Mouse (Mus musculus): ENCODE data around the gene Cd80. TPM values are rescaled to one million over a fixed set of nuclear protein-coding genes. Genes with fewer than 3 reads are reported as not detected.

Gene Cd80
- polyA plus RNA-seq, 1 experiment from 2014 or later: 0.93 TPM

DNA sequence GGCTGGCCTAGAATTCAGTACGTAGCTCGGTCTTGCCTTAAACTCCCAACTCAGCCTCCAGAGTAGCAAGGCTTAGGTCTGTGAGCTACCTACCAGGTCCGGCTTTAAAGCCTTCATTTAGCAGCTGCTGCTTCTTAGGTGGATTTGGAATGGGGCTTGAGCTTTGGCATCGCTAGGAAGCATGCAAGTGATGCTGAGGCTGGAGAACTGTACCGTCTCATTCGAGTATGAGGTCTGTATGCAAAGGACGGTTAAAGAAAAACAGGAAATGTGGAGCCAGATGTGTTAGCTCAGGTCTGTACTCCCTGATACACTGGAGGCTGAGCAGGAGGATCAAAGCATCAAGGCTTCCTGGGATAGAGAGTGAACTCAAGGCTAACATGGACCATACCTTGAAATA lies 6.8 kb downstream of the Cd80 start:
- no peaks in the 10 kb centered on the region for H3K9me3 ChIP-seq (ENCODE audit: control insufficient read depth, low read length)
- H3K4me1 ChIP-seq (ENCODE audit: control insufficient read depth, insufficient read depth, low read length): no peaks in the 10 kb centered on the region
- H3K27me3 ChIP-seq (ENCODE audit: control insufficient read depth, insufficient read depth, low read length): no peaks in the 10 kb centered on the region
- H3K27ac ChIP-seq (replicated peaks; ENCODE audit: low read depth, low read length): no peak overlapping the region
- H3K36me3 ChIP-seq (ENCODE audit: control insufficient read depth, insufficient read depth, low read length): no peaks in the 10 kb centered on the region
- H3K4me3 ChIP-seq (replicated peaks; ENCODE audit: low read depth, low read length): no peak overlapping the region
- ATAC-seq (ENCODE audit: low FRiP score, low TSS enrichment) (no peak), DNase-seq (no peak)
- no peak overlapping the region for H3K4me2 ChIP-seq (ENCODE audit: low read length)
- 90% methylated on average over 7 of the region's 7 CpGs for WGBS
- H3K9ac ChIP-seq (replicated peaks; ENCODE audit: low read length): no peak overlapping the region

DNA sequence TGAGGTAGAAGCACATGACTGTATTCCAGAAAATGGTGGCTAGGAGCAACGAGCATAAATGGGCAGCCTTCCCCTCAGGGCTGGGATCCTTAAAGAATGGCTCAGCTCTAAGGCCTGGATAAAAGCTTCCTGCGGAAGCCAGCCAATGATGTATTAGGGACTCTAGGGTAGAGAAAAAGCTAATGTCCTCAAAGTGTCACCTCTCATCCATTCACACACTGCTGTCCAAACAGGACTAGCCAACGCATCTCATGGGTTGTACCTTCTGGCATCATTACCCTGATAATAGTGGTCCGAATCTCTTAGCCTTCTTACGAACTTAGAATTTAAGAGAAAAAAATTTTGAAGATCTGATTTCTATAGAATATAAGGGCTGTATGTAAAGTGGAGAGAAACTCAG lies 7.9 kb downstream of the Cd80 start:
- Histone ChIP-seq H3K9ac (replicated peaks; ENCODE audit: low read length) (no peak overlapping the region), H3K27ac (replicated peaks; ENCODE audit: low read depth, low read length) (no peak overlapping the region), H3K4me3 (replicated peaks; ENCODE audit: low read depth, low read length) (no peak overlapping the region), H3K27me3 (ENCODE audit: control insufficient read depth, insufficient read depth, low read length) (no peaks in the 10 kb centered on the region), H3K36me3 (ENCODE audit: control insufficient read depth, insufficient read depth, low read length) (no peaks in the 10 kb centered on the region), H3K9me3 (ENCODE audit: control insufficient read depth, low read length) (no peaks in the 10 kb centered on the region), H3K4me2 (ENCODE audit: low read length) (no peak overlapping the region), H3K4me1 (ENCODE audit: control insufficient read depth, insufficient read depth, low read length) (no peaks in the 10 kb centered on the region)
- no peak for DNase-seq
- no peak for ATAC-seq (ENCODE audit: low FRiP score, low TSS enrichment)
- 89% methylated on average over 5 of the region's 5 CpGs for WGBS

DNA sequence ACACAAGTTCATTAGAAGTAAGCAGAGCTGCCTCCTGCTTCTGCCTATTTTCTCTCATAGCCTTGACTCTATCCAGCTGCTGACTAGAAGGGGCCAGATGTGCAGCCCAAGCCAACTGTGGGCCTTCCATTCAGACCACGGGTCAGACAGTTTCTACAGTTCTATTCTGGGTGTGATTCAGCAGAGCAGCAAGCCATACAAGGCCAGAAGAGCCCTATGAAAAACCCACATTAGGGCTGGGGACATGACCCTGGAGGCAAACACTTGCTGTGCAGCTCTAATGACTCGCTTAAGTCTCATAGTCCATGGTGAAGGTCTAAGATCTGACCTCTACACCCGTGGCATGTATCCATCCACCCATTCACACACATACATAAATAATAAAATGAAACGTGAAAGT lies 10.7 kb downstream of the Cd80 start:
- H3K36me3 ChIP-seq (ENCODE audit: control insufficient read depth, insufficient read depth, low read length): no peaks in the 10 kb centered on the region
- no peak overlapping the region for H3K27ac ChIP-seq (replicated peaks; ENCODE audit: low read depth, low read length)
- no peaks in the 10 kb centered on the region for H3K9me3 ChIP-seq (ENCODE audit: control insufficient read depth, low read length)
- no peaks in the 10 kb centered on the region for H3K4me1 ChIP-seq (ENCODE audit: control insufficient read depth, insufficient read depth, low read length)
- 79% methylated on average over 4 of the region's 4 CpGs for WGBS
- H3K4me2 ChIP-seq (ENCODE audit: low read length): no peak overlapping the region
- H3K9ac ChIP-seq (replicated peaks; ENCODE audit: low read length): no peak overlapping the region
- no peak overlapping the region for H3K4me3 ChIP-seq (replicated peaks; ENCODE audit: low read depth, low read length)
- no peak for ATAC-seq (ENCODE audit: low FRiP score, low TSS enrichment)
- no peaks in the 10 kb centered on the region for H3K27me3 ChIP-seq (ENCODE audit: control insufficient read depth, insufficient read depth, low read length)
- no peak for DNase-seq

DNA sequence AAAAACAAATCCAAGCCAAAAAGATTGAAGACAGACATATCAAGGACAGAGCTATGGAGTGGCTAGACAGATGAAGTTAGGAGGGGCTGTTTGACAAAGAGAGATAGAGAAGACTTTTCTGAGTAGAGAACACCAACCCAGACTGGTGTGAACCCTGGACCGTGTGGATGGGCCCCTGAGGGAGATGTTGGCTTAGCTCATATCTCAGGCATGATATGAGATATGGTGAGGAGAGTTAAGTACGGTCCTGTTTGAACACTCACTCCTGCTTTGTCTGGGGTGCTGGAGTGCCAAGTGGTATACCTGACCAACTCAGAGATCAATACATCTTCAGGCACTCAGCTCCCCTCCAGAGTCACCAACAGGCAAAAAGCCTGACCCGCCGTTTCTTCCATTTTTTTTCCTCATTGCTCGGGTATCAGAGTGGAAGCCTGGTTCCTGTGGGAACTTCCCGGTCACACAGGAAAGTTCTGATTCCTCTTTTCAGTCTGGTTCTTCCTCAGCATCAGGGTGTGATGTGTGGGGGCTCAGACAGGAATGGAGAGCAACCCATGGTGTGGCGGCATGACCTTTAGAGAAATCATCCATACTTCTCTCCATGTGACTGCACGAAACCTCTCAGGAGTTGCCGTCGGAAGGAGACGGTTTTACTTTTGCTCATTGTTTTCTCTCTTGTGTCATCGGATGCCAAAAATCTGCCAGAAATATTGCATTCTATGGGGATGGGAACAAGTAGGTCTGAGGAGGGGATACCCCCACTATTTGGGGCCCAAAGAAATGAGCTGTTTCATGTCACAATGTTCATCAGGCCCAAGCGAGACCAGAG lies 11.9 kb downstream of the Cd80 start:
- 93% methylated on average over 13 of the region's 13 CpGs for WGBS
- Histone ChIP-seq H3K9ac (replicated peaks; ENCODE audit: low read length) (no peak overlapping the region), H3K27ac (replicated peaks; ENCODE audit: low read depth, low read length) (no peak overlapping the region), H3K4me1 (ENCODE audit: control insufficient read depth, insufficient read depth, low read length) (no peaks in the 10 kb centered on the region), H3K9me3 (ENCODE audit: control insufficient read depth, low read length) (no peaks in the 10 kb centered on the region), H3K27me3 (ENCODE audit: control insufficient read depth, insufficient read depth, low read length) (no peaks in the 10 kb centered on the region), H3K4me2 (ENCODE audit: low read length) (no peak overlapping the region), H3K4me3 (replicated peaks; ENCODE audit: low read depth, low read length) (no peak overlapping the region), H3K36me3 (ENCODE audit: control insufficient read depth, insufficient read depth, low read length) (no peaks in the 10 kb centered on the region)
- DNase-seq (no peak), ATAC-seq (ENCODE audit: low FRiP score, low TSS enrichment) (no peak)

DNA sequence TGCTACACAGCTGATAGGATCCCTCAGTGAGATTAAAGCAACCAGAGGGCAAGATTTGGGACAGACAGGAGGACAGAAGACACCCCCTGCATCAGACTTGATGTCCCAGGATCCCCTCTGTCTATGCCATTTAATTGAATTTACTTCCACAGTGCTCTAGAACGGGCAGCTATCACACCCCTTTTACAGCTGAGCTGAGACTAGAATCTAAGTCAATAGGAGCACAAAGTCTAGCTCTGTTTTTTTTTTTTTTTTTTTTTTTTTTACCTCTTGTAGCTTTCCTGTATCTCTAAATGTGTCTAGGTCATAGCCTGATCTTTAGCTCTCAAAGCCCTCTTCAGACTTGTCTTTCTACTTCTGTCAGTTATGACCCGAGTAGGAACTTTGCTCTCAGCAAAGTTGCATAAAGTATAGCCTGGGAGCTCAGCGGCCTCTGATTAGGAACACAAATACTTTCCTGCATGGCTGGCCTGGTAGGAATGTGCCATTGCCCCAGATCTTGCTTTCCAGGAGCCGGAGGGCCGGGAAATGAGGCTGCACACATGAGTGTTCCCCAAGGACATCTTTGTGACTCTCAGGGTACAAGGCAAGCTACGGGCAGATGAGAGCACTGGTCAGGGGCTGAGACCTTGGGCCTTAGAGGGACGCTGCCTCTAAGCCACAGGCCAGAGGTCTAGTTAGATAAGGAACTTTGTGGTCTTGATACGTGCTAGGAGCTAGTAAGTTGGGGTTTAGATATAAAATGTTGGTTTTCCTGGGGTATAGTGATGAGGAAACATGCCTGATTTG lies 12.8 kb downstream of the Cd80 start:
- Histone ChIP-seq H3K4me3 (replicated peaks; ENCODE audit: low read depth, low read length) (no peak overlapping the region), H3K36me3 (ENCODE audit: control insufficient read depth, insufficient read depth, low read length) (no peaks in the 10 kb centered on the region), H3K9ac (replicated peaks; ENCODE audit: low read length) (no peak overlapping the region), H3K4me2 (ENCODE audit: low read length) (no peak overlapping the region), H3K9me3 (ENCODE audit: control insufficient read depth, low read length) (no peaks in the 10 kb centered on the region), H3K27ac (replicated peaks; ENCODE audit: low read depth, low read length) (no peak overlapping the region), H3K4me1 (ENCODE audit: control insufficient read depth, insufficient read depth, low read length) (no peaks in the 10 kb centered on the region), H3K27me3 (ENCODE audit: control insufficient read depth, insufficient read depth, low read length) (no peaks in the 10 kb centered on the region)
- 82% methylated on average over 8 of the region's 8 CpGs for WGBS
- ATAC-seq (ENCODE audit: low FRiP score, low TSS enrichment) (no peak), DNase-seq (no peak)

DNA sequence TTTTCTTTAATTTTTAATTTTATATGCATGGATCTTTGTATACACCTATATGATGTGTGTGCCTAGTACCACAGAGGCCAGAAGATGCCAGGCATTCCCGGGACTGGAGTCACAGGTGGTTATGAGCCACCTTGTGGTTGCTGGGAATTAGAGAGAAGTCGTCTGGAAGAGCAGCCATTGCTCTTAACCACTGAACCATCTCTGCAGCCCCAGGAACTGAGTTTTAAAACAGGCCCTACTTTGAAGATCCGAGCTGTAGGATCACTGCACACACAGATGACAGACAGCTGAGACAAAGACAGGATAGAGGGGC lies 13.3 kb downstream of the Cd80 start:
- 27% methylated on average over 3 of the region's 3 CpGs for WGBS
- no peaks in the 10 kb centered on the region for H3K4me1 ChIP-seq (ENCODE audit: control insufficient read depth, insufficient read depth, low read length)
- no peak overlapping the region for H3K9ac ChIP-seq (replicated peaks; ENCODE audit: low read length)
- H3K27ac ChIP-seq (replicated peaks; ENCODE audit: low read depth, low read length): no peak overlapping the region
- no peak overlapping the region for H3K4me3 ChIP-seq (replicated peaks; ENCODE audit: low read depth, low read length)
- H3K36me3 ChIP-seq (ENCODE audit: control insufficient read depth, insufficient read depth, low read length): no peaks in the 10 kb centered on the region
- H3K4me2 ChIP-seq (ENCODE audit: low read length): no peak overlapping the region
- H3K9me3 ChIP-seq (ENCODE audit: control insufficient read depth, low read length): no peaks in the 10 kb centered on the region
- no peaks in the 10 kb centered on the region for H3K27me3 ChIP-seq (ENCODE audit: control insufficient read depth, insufficient read depth, low read length)
- DNase-seq: no peak
- ATAC-seq (ENCODE audit: low FRiP score, low TSS enrichment): no peak

DNA sequence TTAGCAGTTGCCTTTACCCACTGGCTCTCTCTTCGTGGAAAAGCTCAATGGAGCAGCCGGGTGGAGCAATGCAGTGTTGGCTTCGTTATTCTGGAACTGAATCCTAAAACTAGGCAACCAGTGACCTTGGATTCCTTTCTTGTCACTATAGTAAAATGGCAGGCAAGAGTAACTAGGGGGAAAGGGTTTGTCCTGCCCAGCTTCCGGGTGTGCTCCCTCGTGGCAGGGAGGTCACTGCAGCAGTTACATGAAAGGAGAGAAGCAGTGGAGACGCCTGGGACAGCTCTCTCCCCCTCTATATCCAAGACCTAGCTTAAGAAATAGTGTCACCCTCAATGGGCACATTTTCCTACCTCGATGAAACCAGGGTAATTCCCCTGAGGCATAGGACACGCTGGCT lies 14.1 kb downstream of the Cd80 start:
- ATAC-seq (ENCODE audit: low FRiP score, low TSS enrichment): no peak
- no peaks in the 10 kb centered on the region for H3K9me3 ChIP-seq (ENCODE audit: control insufficient read depth, low read length)
- 77% methylated on average over 8 of the region's 8 CpGs for WGBS
- H3K36me3 ChIP-seq (ENCODE audit: control insufficient read depth, insufficient read depth, low read length): no peaks in the 10 kb centered on the region
- DNase-seq: no peak
- no peak overlapping the region for H3K4me2 ChIP-seq (ENCODE audit: low read length)
- H3K27ac ChIP-seq (replicated peaks; ENCODE audit: low read depth, low read length): no peak overlapping the region
- no peaks in the 10 kb centered on the region for H3K27me3 ChIP-seq (ENCODE audit: control insufficient read depth, insufficient read depth, low read length)
- no peaks in the 10 kb centered on the region for H3K4me1 ChIP-seq (ENCODE audit: control insufficient read depth, insufficient read depth, low read length)
- no peak overlapping the region for H3K9ac ChIP-seq (replicated peaks; ENCODE audit: low read length)
- no peak overlapping the region for H3K4me3 ChIP-seq (replicated peaks; ENCODE audit: low read depth, low read length)

DNA sequence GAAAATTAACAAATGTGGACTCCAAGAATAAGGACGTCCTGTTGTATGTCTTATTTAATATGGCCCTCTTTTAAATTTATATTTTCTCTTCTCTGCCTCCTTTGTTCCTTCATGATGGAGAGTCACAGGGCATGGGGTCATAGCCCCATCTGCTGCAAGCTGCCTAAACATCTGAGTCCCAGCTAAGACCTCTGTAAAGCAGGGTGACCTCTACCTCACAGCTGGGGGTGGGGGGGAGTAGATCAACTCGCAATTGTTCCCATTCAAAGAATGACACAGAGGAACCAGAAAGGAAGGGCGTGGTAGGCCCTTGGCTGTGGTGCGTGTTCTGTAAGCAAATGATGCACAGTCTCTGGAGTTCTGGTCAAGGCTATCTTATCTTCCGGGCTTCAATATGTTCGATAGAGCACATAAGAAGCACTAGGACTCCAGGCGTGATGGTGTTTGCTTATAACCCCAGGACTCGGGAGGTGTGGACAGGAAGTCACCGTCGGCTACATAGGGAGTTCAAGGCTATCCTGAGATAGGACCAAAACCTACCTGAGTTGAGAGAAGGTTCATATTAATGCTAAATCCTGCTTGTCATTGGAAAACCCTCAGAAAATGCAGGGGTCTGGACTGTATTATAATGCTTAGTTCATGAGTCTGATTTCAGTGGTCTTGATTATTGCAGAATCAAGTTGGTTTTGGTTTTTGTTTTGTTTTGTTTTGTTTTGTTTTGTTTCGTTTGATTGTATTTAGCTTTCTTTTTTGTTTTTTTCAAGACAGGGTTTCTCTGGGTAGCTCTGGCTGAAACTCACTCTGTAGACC lies 16.5 kb downstream of the Cd80 start:
- DNase-seq (no peak), ATAC-seq (ENCODE audit: low FRiP score, low TSS enrichment) (no peak)
- H3K9me3 ChIP-seq (ENCODE audit: control insufficient read depth, low read length): no peaks in the 10 kb centered on the region
- WGBS: 76% methylated on average over 11 of the region's 11 CpGs
- H3K36me3 ChIP-seq (ENCODE audit: control insufficient read depth, insufficient read depth, low read length): no peaks in the 10 kb centered on the region
- no peak overlapping the region for H3K27ac ChIP-seq (replicated peaks; ENCODE audit: low read depth, low read length)
- no peak overlapping the region for H3K9ac ChIP-seq (replicated peaks; ENCODE audit: low read length)
- H3K27me3 ChIP-seq (ENCODE audit: control insufficient read depth, insufficient read depth, low read length): no peaks in the 10 kb centered on the region
- H3K4me3 ChIP-seq (replicated peaks; ENCODE audit: low read depth, low read length): no peak overlapping the region
- no peaks in the 10 kb centered on the region for H3K4me1 ChIP-seq (ENCODE audit: control insufficient read depth, insufficient read depth, low read length)
- no peak overlapping the region for H3K4me2 ChIP-seq (ENCODE audit: low read length)

Data from midbrain, embryonic 14.5 days (tissue).